Mouse (Mus musculus) thymus, adult 2 months (tissue): ENCODE data around the gene Ebf3. TPM values are rescaled to one million over a fixed set of nuclear protein-coding genes. Genes with fewer than 3 reads are reported as not detected.

Experiments
- DNase-seq: peaks from one replicate; pipeline ENCODE4 v3.0.0; 2021
- H3K27ac ChIP-seq: fragments of 200-500 bp; 2 replicates; pipeline ENCODE4 v1.5.1; 2012; ENCODE audit warnings: low read length, control low read depth; ENCODE audit not compliant: control insufficient read depth, insufficient read depth
- H3K27me3 ChIP-seq: fragments of 200-500 bp; 2 replicates; pipeline ENCODE4 v1.6.1; 2012; ENCODE audit warnings: mild to moderate bottlenecking, low read length, moderate library complexity, mixed read lengths; ENCODE audit not compliant: control insufficient read depth, insufficient read depth
- H3K36me3 ChIP-seq: fragments of 200-500 bp; 2 replicates; pipeline ENCODE4 v1.6.1; 2012; ENCODE audit warnings: mild to moderate bottlenecking, low read length, moderate library complexity; ENCODE audit not compliant: control insufficient read depth, insufficient read depth
- H3K4me1 ChIP-seq: fragments of 200-500 bp; replicated peaks from 2 replicates; pipeline ENCODE4 v1.6.1; 2012; ENCODE audit warnings: low read length; ENCODE audit not compliant: control insufficient read depth, insufficient read depth
- H3K4me3 ChIP-seq: fragments of 200-500 bp; 2 replicates; pipeline ENCODE4 v1.5.1; 2012; ENCODE audit warnings: mild to moderate bottlenecking, low read length, control low read depth, moderate library complexity; ENCODE audit not compliant: control insufficient read depth, insufficient read depth
- CTCF ChIP-seq: fragments of 200-500 bp; IDR thresholded peaks from 2 replicates; pipeline ENCODE4 v1.5.1; 2012; ENCODE audit warnings: mild to moderate bottlenecking, control low read depth, low read length, moderate library complexity, borderline replicate concordance; ENCODE audit not compliant: control insufficient read depth, poor library complexity, insufficient read depth; ENCODE audit errors: extremely low read depth
- POLR2A ChIP-seq: fragments of 200-500 bp; IDR thresholded peaks from 2 replicates; pipeline ENCODE4 v1.6.1; 2012; ENCODE audit warnings: mild to moderate bottlenecking, low read length, control low read depth, moderate library complexity; ENCODE audit not compliant: control insufficient read depth, poor library complexity, insufficient read depth; ENCODE audit errors: extremely low read depth
- WGBS: fragments of 180-500 bp; shearing (Covaris S2); methylation state at CpG from one replicate; pipeline ENCODE4 v1.1.7; 2018; 5-methylcytosine and 5-hydroxymethylcytosine counted together
- polyA plus RNA-seq: library from polyadenylated mRNA; depleted of rRNA; stranded (reverse); fragments of >200 nt; gene quantifications from 2 replicates; pipeline ENCODE4 v1.2.3, GENCODE M21; 2012; rRNA removed

Ebf3 gene
- 1.7 and 2.1 TPM in 2 replicates for polyA plus RNA-seq

DNA sequence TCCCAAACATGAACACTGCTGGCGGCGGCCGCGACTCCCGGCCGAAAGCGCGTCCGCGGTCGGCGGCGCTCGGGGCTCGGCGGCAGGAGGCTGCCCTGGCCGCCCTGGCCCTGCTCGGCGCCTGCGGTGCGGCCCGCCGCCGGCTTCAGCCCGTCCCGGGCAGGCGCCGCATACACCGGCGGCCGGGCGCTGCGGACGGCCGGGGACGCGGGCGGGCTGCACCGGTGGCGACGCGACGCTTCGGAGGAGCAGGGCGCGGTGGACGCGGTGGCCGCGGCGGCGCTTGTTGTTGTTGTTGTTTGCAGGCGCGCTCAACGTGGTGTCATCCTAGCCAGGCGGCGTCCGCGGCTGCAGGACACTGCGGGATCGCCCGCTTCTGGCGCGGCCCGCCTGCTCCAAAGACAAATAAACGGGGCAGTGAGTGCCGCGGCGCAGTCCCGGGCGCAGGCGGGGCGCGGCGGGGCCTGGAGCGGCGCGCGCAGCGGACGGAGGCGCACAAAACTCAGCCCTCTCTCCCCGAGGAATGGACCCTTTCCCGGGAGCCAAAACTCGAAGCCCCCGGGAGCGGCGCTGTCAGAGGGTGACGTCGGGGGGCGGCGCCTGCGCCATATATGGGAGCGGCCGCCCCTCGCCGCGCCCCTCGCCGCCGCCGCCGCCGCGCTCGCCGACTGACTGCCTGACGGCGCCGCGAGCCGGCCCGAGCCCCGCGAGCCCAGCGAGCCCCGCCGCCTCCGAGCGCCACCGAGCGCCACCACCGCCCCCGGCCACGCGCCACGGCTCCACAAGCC is at the start of gene Ebf3:
Gene Ebf3, minus strand, starts transcription at position 542 of the 788 bp plus-strand sequence.
- H3K27ac ChIP-seq: no peak within 1 kb of the TSS
- 1% methylated on average over 127 of the region's 127 CpGs for WGBS
- no peaks in the 10 kb centered on the region for H3K36me3 ChIP-seq
- H3K4me3 ChIP-seq: peak within 1 kb of the TSS; percentile 56
- no peak for TF ChIP-seq CTCF
- DNase-seq: peak; percentile 73
- H3K4me1 ChIP-seq: peaks cover 20% of the 10 kb centered on the region
- peaks cover 58% of the 10 kb centered on the region for H3K27me3 ChIP-seq

- WGBS: 92% methylated on average over 7 of the region's 7 CpGs
- Histone ChIP-seq H3K36me3 (no peaks in the 10 kb centered on the region), H3K27me3 (no peaks in the 10 kb centered on the region), H3K27ac (no peak overlapping the region), H3K4me3 (no peak overlapping the region), H3K4me1 (no peaks in the 10 kb centered on the region)
- TF ChIP-seq CTCF: no peak
- TF ChIP-seq POLR2A: no peak
- DNase-seq: no peak
Measured at GRCm38 (mm10) chr7:137346860-137347259, 32.6 kb upstream of the Ebf3 start.

DNA sequence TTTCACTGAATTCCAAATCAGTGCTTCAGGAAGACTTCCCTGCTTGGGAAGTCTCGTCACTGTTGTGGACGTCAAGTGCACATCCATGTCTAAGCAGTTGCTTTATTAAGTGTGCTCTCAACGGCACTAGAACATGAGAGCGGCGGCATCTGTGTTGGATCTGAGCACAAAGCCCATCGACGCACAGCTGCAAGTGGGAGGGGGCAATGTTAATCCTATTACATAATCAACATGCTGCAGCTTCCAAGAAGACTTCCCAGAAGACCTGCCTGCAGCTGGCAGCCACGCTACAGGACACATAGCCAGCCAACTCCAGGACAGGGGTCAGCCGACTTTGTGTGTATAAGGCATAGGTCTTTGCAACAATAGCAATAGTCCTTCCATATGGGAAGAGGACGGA is 31.8 kb upstream of the Ebf3 start:
- H3K4me3 ChIP-seq: no peak overlapping the region
- no peaks in the 10 kb centered on the region for H3K36me3 ChIP-seq
- H3K4me1 ChIP-seq: no peaks in the 10 kb centered on the region
- TF ChIP-seq CTCF: no peak
- no peak for TF ChIP-seq POLR2A
- DNase-seq: no peak
- H3K27me3 ChIP-seq: no peaks in the 10 kb centered on the region
- H3K27ac ChIP-seq: no peak overlapping the region
- WGBS: 91% methylated on average over 10 of the region's 10 CpGs

- no peak for DNase-seq
- H3K27ac ChIP-seq: no peak overlapping the region
- TF ChIP-seq POLR2A (no peak), CTCF (no peak)
- no peaks in the 10 kb centered on the region for H3K27me3 ChIP-seq
- WGBS: 93% methylated on average over 2 of the region's 2 CpGs
- H3K4me3 ChIP-seq: no peak overlapping the region
- no peaks in the 10 kb centered on the region for H3K4me1 ChIP-seq
- no peaks in the 10 kb centered on the region for H3K36me3 ChIP-seq
Measured at GRCm38 (mm10) chr7:137333951-137334350, 19.7 kb upstream of the Ebf3 start.

GRCm38 (mm10) chr7:137322926-137323325 is 8.7 kb upstream of the Ebf3 start:
- WGBS: 5% methylated on average over 21 of the region's 21 CpGs
- TF ChIP-seq POLR2A (no peak), CTCF (no peak)
- Histone ChIP-seq H3K4me3 (no peak overlapping the region), H3K27me3 (peaks cover 33% of the 10 kb centered on the region), H3K4me1 (no peaks in the 10 kb centered on the region), H3K27ac (no peak overlapping the region), H3K36me3 (no peaks in the 10 kb centered on the region)
- DNase-seq: no peak

- DNase-seq: no peak
Measured at GRCm38 (mm10) chr7:137321961-137322784, 7.9 kb upstream of the Ebf3 start.

More at GRCm38 (mm10) chr7:137321961-137322784, 7.9 kb upstream of the Ebf3 start:
- H3K27ac ChIP-seq: no peak overlapping the region
- H3K36me3 ChIP-seq: no peaks in the 10 kb centered on the region
- WGBS: 7% methylated on average over 72 of the region's 72 CpGs
- peaks cover 38% of the 10 kb centered on the region for H3K27me3 ChIP-seq
- H3K4me3 ChIP-seq: no peak overlapping the region
- TF ChIP-seq POLR2A (no peak), CTCF (no peak)
- H3K4me1 ChIP-seq: no peaks in the 10 kb centered on the region
